Mouse (Mus musculus) CH12.LX (cell line): ENCODE results near the gene Dcun1d4. TPM values are rescaled to one million over a fixed set of nuclear protein-coding genes. Genes with fewer than 3 reads are reported as not detected.

ENCODE experiments used
- DNase-seq: peaks from one replicate; pipeline ENCODE4 v3.0.0-alpha.2; 2013; ENCODE audit errors: extremely low read depth
- H3K27ac ChIP-seq: 2 replicates; pipeline ENCODE4 v1.5.1; 2012; ENCODE audit warnings: low read depth, mild to moderate bottlenecking, control low read depth, moderate library complexity; ENCODE audit not compliant: insufficient read depth
- H3K27me3 ChIP-seq: replicated peaks from 2 replicates; pipeline ENCODE3; 2012; ENCODE audit warnings: inconsistent platforms
- H3K36me3 ChIP-seq, 2 experiments: replicated peaks in 1 of 2; 2 replicates each; pipeline versions ENCODE3 to v1.6.1; 2012; ENCODE audit warnings: inconsistent platforms in 1 of 2, low read length in 1 of 2, mild to moderate bottlenecking in 1 of 2, mixed read lengths in 1 of 2, moderate library complexity in 1 of 2; ENCODE audit not compliant: control insufficient read depth in 1 of 2, insufficient read depth in 1 of 2
- H3K4me1 ChIP-seq, 2 experiments: 2 replicates each; pipeline ENCODE4 v1.6.1; 2012; ENCODE audit warnings: inconsistent platforms in 1 of 2, moderate library complexity in 1 of 2; ENCODE audit not compliant: insufficient read depth in 2 of 2, control insufficient read depth in 1 of 2
- H3K4me2 ChIP-seq: 2 replicates; pipeline ENCODE4 v1.6.1; 2012; ENCODE audit warnings: low read depth, mild to moderate bottlenecking, control low read depth; ENCODE audit not compliant: poor library complexity, insufficient read depth, severe bottlenecking
- H3K4me3 ChIP-seq, 3 experiments: fragments of 150-350 bp in 1 of 3; sonication (generic) in 1 of 3; replicated peaks in 1 of 3; 2 replicates each; pipeline versions ENCODE3 to v1.5.1; 2011 to 2012; ENCODE audit warnings: low read depth in 2 of 3, low read length in 2 of 3, mild to moderate bottlenecking in 2 of 3, moderate library complexity in 2 of 3, control low read depth in 1 of 3, improper control_type of control experiment in 1 of 3, inconsistent platforms in 1 of 3, mixed read lengths in 1 of 3; ENCODE audit not compliant: poor library complexity in 1 of 3
- H3K79me2 ChIP-seq: replicated peaks from 2 replicates; pipeline ENCODE4 v1.6.1; 2012; ENCODE audit warnings: mild to moderate bottlenecking, moderate library complexity; ENCODE audit not compliant: control insufficient read depth, poor library complexity, insufficient read depth, severe bottlenecking; ENCODE audit errors: extremely low read depth
- H3K9ac ChIP-seq: 2 replicates; pipeline ENCODE4 v1.6.1; 2012; ENCODE audit warnings: low read depth, mild to moderate bottlenecking, control low read depth, moderate library complexity; ENCODE audit not compliant: insufficient read depth
- H3K9me3 ChIP-seq: replicated peaks from 2 replicates; pipeline ENCODE3; 2012; ENCODE audit warnings: low read length, inconsistent platforms, mixed read lengths
- BHLHE40 ChIP-seq: IDR thresholded peaks from 2 replicates; pipeline ENCODE4 v1.6.1; 2011; ENCODE audit warnings: mild to moderate bottlenecking, low read depth, low read length, improper control_type of control experiment
- CHD1 ChIP-seq: IDR thresholded peaks from 2 replicates; pipeline ENCODE4 v1.6.1; 2012; ENCODE audit warnings: low read depth, low read length, improper control_type of control experiment, inconsistent platforms
- CTCF ChIP-seq, 2 experiments: IDR thresholded peaks in 1 of 2; conservative IDR thresholded peaks in 1 of 2; 2 replicates each; pipeline ENCODE4 v1.5.1; 2011 to 2012; ENCODE audit warnings: low read depth in 2 of 2, low read length in 2 of 2, improper control_type of control experiment in 1 of 2, inconsistent platforms in 1 of 2, mild to moderate bottlenecking in 1 of 2, moderate library complexity in 1 of 2
- E2F4 ChIP-seq: IDR thresholded peaks from 2 replicates; pipeline ENCODE4 v1.6.1; 2011; ENCODE audit warnings: low read depth, low read length, improper control_type of control experiment; ENCODE audit not compliant: insufficient replicate concordance
- ELF1 ChIP-seq: IDR thresholded peaks from 2 replicates; pipeline ENCODE4 v1.6.1; 2014; ENCODE audit warnings: low read depth, mild to moderate bottlenecking, inconsistent platforms, low read length, improper control_type of control experiment
- GABPA ChIP-seq: IDR thresholded peaks from 2 replicates; pipeline ENCODE4 v1.6.1; 2012; ENCODE audit warnings: low read depth, low read length, improper control_type of control experiment, inconsistent platforms; ENCODE audit not compliant: insufficient replicate concordance
- HCFC1 ChIP-seq: IDR thresholded peaks from 2 replicates; pipeline ENCODE4 v1.6.1; 2012; ENCODE audit warnings: low read depth, mild to moderate bottlenecking, inconsistent platforms, low read length, improper control_type of control experiment
- IRF4 ChIP-seq: IDR thresholded peaks from 2 replicates; pipeline ENCODE4 v1.6.1; 2014; ENCODE audit warnings: low read depth, mild to moderate bottlenecking, inconsistent platforms, low read length, improper control_type of control experiment
- JUND ChIP-seq: conservative IDR thresholded peaks from 2 replicates; pipeline ENCODE4 v1.6.1; 2011; ENCODE audit warnings: low read depth, low read length, improper control_type of control experiment
- KAT2A ChIP-seq: IDR thresholded peaks from 2 replicates; pipeline ENCODE4 v1.6.1; 2012; ENCODE audit warnings: low read length, improper control_type of control experiment, inconsistent platforms; ENCODE audit not compliant: insufficient replicate concordance
- MAFK ChIP-seq: IDR thresholded peaks from 2 replicates; pipeline ENCODE4 v1.6.1; 2011; ENCODE audit warnings: low read length, improper control_type of control experiment; ENCODE audit not compliant: insufficient replicate concordance
- MYC ChIP-seq: IDR thresholded peaks from 2 replicates; pipeline ENCODE4 v1.6.1; 2011; ENCODE audit warnings: low read depth, mild to moderate bottlenecking, improper control_type of control experiment, low read length
- NRF1 ChIP-seq: IDR thresholded peaks from 2 replicates; pipeline ENCODE4 v1.6.1; 2014; ENCODE audit warnings: low read depth, mild to moderate bottlenecking, inconsistent platforms, low read length, improper control_type of control experiment, moderate library complexity
- PAX5 ChIP-seq: IDR thresholded peaks from 2 replicates; pipeline ENCODE4 v1.6.1; 2012; ENCODE audit warnings: low read length, inconsistent platforms, mixed read lengths
- POLR2A ChIP-seq: IDR thresholded peaks from 2 replicates; pipeline ENCODE4 v1.6.1; 2011; ENCODE audit warnings: low read depth, mild to moderate bottlenecking, improper control_type of control experiment, low read length
- POLR2AphosphoS2 ChIP-seq: IDR thresholded peaks from 2 replicates; pipeline ENCODE4 v1.6.1; 2011; ENCODE audit warnings: low read depth, low read length, improper control_type of control experiment
- RCOR1 ChIP-seq: conservative IDR thresholded peaks from 2 replicates; pipeline ENCODE4 v1.6.1; 2012; ENCODE audit warnings: low read depth, mild to moderate bottlenecking, inconsistent platforms, low read length, improper control_type of control experiment
- SIN3A ChIP-seq: IDR thresholded peaks from 2 replicates; pipeline ENCODE4 v1.6.1; 2012; ENCODE audit warnings: low read length, improper control_type of control experiment, inconsistent platforms
- SMC3 ChIP-seq: IDR thresholded peaks from 2 replicates; pipeline ENCODE4 v1.6.1; 2011; ENCODE audit warnings: low read depth, low read length, improper control_type of control experiment
- TBP ChIP-seq: conservative IDR thresholded peaks from 2 replicates; pipeline ENCODE4 v1.6.1; 2011; ENCODE audit warnings: low read depth, low read length, improper control_type of control experiment
- TCF12 ChIP-seq: IDR thresholded peaks from 2 replicates; pipeline ENCODE4 v1.6.1; 2014; ENCODE audit warnings: low read depth, mild to moderate bottlenecking, inconsistent platforms, low read length, improper control_type of control experiment
- UBTF ChIP-seq: IDR thresholded peaks from 2 replicates; pipeline ENCODE4 v1.6.1; 2012; ENCODE audit warnings: low read depth, mild to moderate bottlenecking, inconsistent platforms, low read length, improper control_type of control experiment, moderate library complexity
- USF1 ChIP-seq: IDR thresholded peaks from 2 replicates; pipeline ENCODE4 v1.6.1; 2014; ENCODE audit warnings: low read depth, mild to moderate bottlenecking, inconsistent platforms, low read length, improper control_type of control experiment
- ZC3H11A ChIP-seq: IDR thresholded peaks from 2 replicates; pipeline ENCODE4 v1.6.1; 2012; ENCODE audit warnings: low read depth, mild to moderate bottlenecking, inconsistent platforms, low read length, improper control_type of control experiment
- ZNF384 ChIP-seq: IDR thresholded peaks from 2 replicates; pipeline ENCODE4 v1.6.1; 2012; ENCODE audit warnings: low read depth, low read length, improper control_type of control experiment, inconsistent platforms
- dilution Hi-C: fragments of 300-500 bp; cut with MboI; formaldehyde crosslinking; loops from 2 replicates; pipeline ENCODE4 v1.14.3; 2020; ENCODE audit warnings: low sequenced_read_pairs; ENCODE audit not compliant: extremely low pct_unique_long_range_greater_than_20kb, extremely low pct_ligation_motif_present
- in situ Hi-C: fragments of 300-500 bp; cut with MboI; formaldehyde crosslinking; loops from 3 replicates; pipeline ENCODE4 v1.14.3; 2019; ENCODE audit warnings: low sequenced_read_pairs, low pct_ligation_motif_present, low pct_unique_long_range_greater_than_20kb, mixed read lengths
- polyA plus RNA-seq: library from polyadenylated mRNA; unstranded; fragments of >175 nt; gene quantifications from 2 replicates; pipeline ENCODE4 v1.2.1, GENCODE M21; 2012; ENCODE audit warnings: low read depth; ENCODE audit not compliant: insufficient read length
- total RNA-seq, 2 experiments: library from RNA; depleted of rRNA; stranded (reverse); fragments of 300-350 nt in 1 of 2; fragments of >200 nt in 1 of 2; gene quantifications; 2 replicates each; pipeline ENCODE4 v1.2.3; 2012 to 2014

Dcun1d4 gene
- total and polyA plus RNA-seq, 3 experiments, result 1.4 to 3.9 (median 1.7) TPM

- Histone ChIP-seq H3K4me3 (no peak overlapping the region), H3K27me3 (no peaks in the 10 kb centered on the region)
- TF ChIP-seq NRF1 (no peak), MAFK (no peak), CTCF (conservative IDR thresholded peaks at IDR 0.05 in 1 of 2, IDR thresholded peaks at IDR 0.05 in 1 of 2; ENCODE audit: low read depth in 2 of 2, low read length in 2 of 2) (no peak), CHD1 (no peak), BHLHE40 (no peak), IRF4 (no peak), UBTF (no peak), ELF1 (no peak), RCOR1 (no peak), ZC3H11A (no peak), GABPA (no peak), SMC3 (no peak), USF1 (no peak), TCF12 (no peak), E2F4 (no peak), ZNF384 (no peak), JUND (no peak), TBP (no peak), PAX5 (no peak), HCFC1 (no peak)
- TF ChIP-seq, all 38 proteins: peak for 0
- Histone ChIP-seq H3K79me2 (no peaks in the 10 kb centered on the region), H3K36me3 (peaks cover 0 to 12% of the 10 kb centered on the region in 2 experiments), H3K4me2 (no peak overlapping the region), H3K27ac (no peak overlapping the region), H3K9me3 (no peaks in the 10 kb centered on the region), H3K4me1 (no peaks in the 10 kb centered on the region; a peak in 1 of 4 replicates), H3K9ac (no peak overlapping the region)
- dilution Hi-C loops, result no loop called here
- DNase-seq, result no peak
- in situ Hi-C loops, result no loop called here
Observed at GRCm38 (mm10) chr5:73544111-73544753, 63.4 kb downstream of the Dcun1d4 start.

- H3K4me2 ChIP-seq, result no peak overlapping the region
- no peaks in the 10 kb centered on the region for H3K79me2 ChIP-seq
- H3K27ac ChIP-seq, result no peak overlapping the region
- DNase-seq, result no peak
- no peak overlapping the region for H3K9ac ChIP-seq
- H3K9me3 ChIP-seq, result no peaks in the 10 kb centered on the region
- H3K4me1 ChIP-seq, result peaks cover 0 to 3% of the 10 kb centered on the region in 2 experiments; a peak in 2 of 4 replicates
- dilution Hi-C loops, result no loop called here
- TF ChIP-seq SMC3 (no peak), SIN3A (no peak), ZC3H11A (no peak), POLR2AphosphoS2 (no peak), CTCF (conservative IDR thresholded peaks at IDR 0.05 in 1 of 2, IDR thresholded peaks at IDR 0.05 in 1 of 2; ENCODE audit: low read depth in 2 of 2, low read length in 2 of 2) (no peak), USF1 (no peak), GABPA (no peak), MYC (no peak), ZNF384 (no peak), UBTF (no peak), POLR2A (no peak), KAT2A (no peak), ELF1 (no peak)
- in situ Hi-C loops, result no loop called here
- no peaks in the 10 kb centered on the region for H3K27me3 ChIP-seq
- H3K36me3 ChIP-seq, result peaks cover 0 to 12% of the 10 kb centered on the region in 2 experiments
- no peak overlapping the region for H3K4me3 ChIP-seq
Observed at GRCm38 (mm10) chr5:73545641-73546040, 64.8 kb downstream of the Dcun1d4 start.
